Mouse (Mus musculus): Measurements from ENCODE around the gene Asic2.

The Asic2 gene

DNA sequence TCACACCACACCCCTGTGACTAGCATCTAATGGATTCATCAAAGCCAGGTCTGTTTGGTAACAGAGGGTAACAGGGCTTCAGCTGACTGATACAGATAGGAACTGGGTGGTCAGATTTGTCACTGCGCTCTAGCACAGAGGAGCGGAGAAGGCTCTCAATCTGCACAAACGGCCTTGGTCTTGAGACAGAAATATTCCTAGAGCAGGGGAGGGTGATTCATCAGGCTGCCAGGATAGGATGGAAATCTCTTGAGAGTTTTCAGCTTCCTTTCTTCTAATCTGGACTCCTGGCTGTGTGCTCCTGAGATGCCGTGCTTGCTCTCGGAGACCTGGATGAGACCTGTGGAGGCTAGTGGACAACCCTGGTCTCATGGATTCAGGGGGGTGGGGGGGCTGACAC, 765.7 kb downstream of the Asic2 start:
- no peak for DNase-seq (ENCODE audit: low read depth, low spot score)

DNA sequence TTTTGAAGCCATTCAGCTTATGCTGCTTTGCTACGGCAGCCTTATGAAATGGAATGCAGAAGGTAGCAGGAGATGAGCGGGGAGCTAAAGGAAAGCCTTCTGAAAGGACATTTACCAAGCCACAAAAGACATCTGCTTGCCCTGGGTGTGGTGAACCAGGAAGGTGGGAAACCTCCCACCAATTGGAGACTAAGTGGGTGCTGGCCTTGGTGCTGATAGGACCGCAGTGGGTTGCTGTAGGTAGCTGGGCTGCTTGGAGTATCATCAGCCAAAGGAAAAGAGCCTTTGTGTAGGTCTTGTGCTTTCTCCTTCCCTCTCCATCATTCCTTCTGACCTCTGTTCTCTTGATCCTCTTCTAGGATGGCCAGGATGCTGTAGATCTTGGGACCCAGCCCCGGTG, 774.4 kb downstream of the Asic2 start:
- peak; percentile 7 for DNase-seq (ENCODE audit: low read depth, low spot score)

GRCm38 (mm10) chr11:81192155-81192554, 776.1 kb downstream of the Asic2 start:
- peak; percentile 73 for DNase-seq (ENCODE audit: low read depth, low spot score)

DNA sequence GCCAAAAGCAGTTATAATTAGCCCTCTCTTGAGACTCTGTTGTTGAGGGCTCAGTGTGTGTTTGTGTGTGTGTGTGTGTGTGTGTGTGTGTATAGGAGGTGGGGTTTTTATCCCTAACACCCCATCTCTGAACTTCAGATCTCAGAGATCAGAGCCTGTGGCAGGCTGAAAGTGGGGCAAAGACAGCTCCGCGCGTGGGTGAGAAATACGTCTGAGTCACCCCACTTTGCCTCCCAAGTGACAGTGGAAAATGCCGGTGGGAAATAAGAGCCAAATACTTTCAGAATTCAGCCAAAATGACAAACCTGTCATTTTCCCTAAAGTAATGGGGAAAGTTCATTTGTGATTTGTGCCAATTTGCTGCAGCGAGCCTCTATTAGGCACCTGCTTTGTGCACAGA, 779.2 kb downstream of the Asic2 start:
- DNase-seq (ENCODE audit: low read depth, low spot score), result no peak

DNA sequence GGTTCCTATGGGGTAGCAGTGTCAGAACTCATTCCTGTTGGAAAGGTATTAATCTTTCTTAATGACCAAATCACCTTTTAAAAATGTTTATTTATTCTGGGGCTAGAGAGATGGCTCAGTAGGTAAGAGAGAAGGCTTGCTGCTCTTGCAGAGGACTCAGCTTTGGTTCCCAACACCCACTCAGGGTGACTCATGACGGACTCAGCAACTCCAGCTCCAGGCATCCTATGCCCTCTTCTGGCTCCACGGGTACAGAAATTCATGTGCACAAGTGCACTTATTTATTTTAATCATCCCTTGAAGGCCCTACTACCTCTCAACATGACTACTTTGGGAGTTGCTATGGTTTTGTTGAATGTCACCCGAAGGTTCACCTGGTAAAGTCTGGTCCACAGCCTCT, 780.4 kb downstream of the Asic2 start:
- no peak for DNase-seq (ENCODE audit: low read depth, low spot score)

GRCm38 (mm10) chr11:81184721-81185120, 783.5 kb downstream of the Asic2 start:
- no peak for DNase-seq (ENCODE audit: low read depth, low spot score)

GRCm38 (mm10) chr11:81164890-81165289, 803.4 kb downstream of the Asic2 start:
- DNase-seq (ENCODE audit: low read depth, low spot score), result no peak

GRCm38 (mm10) chr11:81163056-81163455, 805.2 kb downstream of the Asic2 start:
- no peak for DNase-seq (ENCODE audit: low read depth, low spot score)

DNA sequence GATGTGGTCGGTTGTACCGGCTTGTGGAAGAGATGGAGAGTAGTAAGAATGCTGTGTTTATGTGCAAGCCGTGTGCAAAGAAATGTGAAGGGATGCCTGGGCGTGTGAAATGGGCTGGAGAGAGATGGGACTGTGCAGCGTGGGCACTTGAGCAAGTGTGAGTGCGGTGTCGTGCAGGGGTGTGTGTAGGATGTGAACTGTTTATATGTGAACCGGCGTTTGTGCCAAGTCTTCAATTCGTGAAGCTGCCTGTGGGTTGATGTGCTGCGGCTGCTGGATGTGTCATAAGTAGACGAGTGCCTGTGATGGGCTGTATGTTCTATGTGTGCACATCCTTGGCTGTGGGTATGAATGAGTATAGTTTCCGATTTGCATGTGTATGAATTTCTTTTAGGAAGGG, 814.4 kb downstream of the Asic2 start:
- no peak for DNase-seq (ENCODE audit: low read depth, low spot score)

DNA sequence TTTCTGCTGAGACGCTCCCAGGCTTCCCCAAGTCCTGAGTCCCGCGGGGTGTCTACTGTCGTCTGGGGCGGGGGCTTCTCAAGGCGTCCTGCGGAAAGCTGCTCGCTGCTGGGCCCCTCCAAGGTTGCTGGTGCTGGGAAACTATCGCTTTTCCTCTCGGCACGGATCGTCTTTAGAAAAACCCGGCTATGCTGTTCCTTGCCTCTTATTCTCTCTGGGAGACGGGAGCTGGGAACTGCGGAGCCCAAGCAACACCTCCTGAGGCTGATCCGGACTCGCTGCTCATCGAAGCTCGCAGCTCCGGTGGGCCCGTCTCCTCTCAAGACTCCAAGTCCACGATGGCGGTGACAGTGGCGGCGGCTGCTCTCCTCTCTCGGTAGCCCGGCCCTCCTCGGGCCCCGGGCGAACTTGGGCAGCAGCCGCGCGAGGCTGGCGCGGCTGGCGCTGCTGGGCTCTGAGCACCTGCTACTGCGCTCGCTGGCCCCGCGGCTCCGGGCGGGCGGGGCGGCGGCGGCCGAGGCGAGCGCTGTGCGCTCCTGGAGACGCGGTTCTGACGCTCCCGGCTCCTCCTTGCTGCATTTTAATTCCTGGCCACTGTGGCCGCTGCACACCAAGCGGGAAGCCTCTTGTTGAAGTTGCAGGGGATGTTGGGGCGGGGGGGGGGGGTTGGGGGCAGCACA, 815.0 kb downstream of the Asic2 start:
- DNase-seq (ENCODE audit: low read depth, low spot score), result no peak

GRCm38 (mm10) chr11:81152460-81153160, 815.6 kb downstream of the Asic2 start:
- no peak for DNase-seq (ENCODE audit: low read depth, low spot score)

GRCm38 (mm10) chr11:81152021-81152385, 816.3 kb downstream of the Asic2 start:
- no peak for DNase-seq (ENCODE audit: low read depth, low spot score)

GRCm38 (mm10) chr11:81151286-81152020, 816.8 kb downstream of the Asic2 start:
- DNase-seq (ENCODE audit: low read depth, low spot score), result no peak

DNA sequence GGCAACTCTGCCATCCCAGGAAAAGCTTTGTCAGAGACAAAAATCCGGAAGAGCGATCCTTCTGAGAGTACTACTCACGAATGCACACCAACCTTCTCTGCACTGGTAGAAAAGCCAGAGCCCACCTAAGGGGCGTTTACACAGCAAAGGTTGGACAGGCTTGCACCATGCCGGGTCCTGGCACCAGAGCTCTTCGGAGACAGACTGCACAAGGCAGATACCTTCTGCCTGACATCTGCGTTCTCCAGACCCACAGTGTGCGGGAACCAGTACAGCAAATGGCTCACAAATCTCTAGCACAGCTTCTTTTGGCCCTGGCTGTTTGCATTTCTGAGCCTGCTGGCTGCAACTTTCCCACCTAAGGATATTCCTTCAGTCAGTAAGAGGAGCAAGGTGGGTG, 817.6 kb downstream of the Asic2 start:
- DNase-seq (ENCODE audit: low read depth, low spot score), result no peak

DNA sequence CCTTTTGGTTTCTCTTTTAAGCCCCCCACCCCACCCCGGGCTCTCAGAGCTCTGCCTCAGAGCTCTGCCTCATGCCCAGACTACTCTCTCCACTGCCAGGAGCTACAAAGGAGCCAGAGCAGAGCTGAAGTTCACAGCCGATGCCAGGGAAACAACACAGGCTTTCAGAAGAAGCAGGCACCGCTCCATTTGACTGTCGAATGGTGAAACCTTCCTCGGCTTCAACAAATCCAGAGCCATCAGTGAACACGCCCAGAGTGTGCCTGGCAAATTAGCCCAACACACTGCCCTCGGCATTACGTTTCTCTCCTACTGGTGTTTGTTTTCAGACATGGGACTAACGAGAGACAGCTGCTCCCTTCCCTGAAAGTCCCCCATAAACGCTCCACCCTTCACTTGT, 819.8 kb downstream of the Asic2 start:
- DNase-seq (ENCODE audit: low read depth, low spot score), result no peak

DNA sequence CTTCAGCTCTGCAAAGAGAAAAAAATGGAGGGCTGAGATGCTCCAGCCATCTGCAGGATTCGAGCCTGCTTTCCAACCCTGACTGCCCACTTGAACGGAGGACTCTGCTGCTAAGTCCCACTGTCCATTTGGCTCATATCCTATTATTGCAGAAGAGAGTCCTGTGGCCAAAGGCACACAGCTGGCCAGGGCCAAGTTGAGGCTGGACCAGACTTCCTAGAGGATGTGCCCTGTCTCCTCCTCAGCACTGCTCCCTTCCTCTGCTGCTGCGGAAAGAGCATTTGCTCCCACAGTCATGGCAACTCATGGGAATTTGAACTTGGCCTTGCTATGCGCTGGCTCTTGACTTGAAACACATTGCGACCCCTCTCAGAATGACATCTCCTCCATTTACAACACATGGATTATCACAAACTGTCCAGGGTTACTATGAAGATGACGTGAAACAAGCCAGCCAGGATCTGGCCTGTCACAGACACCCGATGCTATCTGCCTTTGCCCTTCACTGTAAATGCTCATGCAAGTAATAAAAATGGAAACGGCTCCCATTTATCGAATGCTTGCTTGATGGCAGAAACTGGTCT, 821.6 kb downstream of the Asic2 start:
- no peak for DNase-seq (ENCODE audit: low read depth, low spot score)

GRCm38 (mm10) chr11:81135141-81135540, 833.1 kb downstream of the Asic2 start:
- DNase-seq (ENCODE audit: low read depth, low spot score), result no peak

GRCm38 (mm10) chr11:81133950-81134349, 834.3 kb downstream of the Asic2 start:
- DNase-seq (ENCODE audit: low read depth, low spot score), result no peak

DNA sequence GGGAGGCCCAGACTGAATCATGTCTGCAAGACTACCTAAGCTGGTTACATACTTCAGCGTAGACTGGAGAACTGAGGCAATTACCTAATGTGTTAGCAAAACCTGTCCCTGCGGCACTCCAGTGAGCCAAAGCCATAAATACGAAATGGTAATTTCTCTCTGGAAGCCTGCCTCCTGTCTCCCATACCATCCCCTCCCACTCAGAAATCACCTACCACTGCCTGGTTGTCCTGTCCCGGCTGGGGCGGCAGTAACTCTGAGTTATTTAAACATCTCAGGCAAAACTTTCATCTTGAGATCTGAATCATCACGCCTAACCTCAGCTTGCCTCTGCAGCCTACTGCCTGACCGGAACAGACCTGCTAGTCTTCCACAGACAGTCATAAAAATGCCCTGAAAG, 835.6 kb downstream of the Asic2 start:
- no peak for DNase-seq (ENCODE audit: low read depth, low spot score)

GRCm38 (mm10) chr11:81124363-81124762, 843.9 kb downstream of the Asic2 start:
- no peak for DNase-seq (ENCODE audit: low read depth, low spot score)

DNA sequence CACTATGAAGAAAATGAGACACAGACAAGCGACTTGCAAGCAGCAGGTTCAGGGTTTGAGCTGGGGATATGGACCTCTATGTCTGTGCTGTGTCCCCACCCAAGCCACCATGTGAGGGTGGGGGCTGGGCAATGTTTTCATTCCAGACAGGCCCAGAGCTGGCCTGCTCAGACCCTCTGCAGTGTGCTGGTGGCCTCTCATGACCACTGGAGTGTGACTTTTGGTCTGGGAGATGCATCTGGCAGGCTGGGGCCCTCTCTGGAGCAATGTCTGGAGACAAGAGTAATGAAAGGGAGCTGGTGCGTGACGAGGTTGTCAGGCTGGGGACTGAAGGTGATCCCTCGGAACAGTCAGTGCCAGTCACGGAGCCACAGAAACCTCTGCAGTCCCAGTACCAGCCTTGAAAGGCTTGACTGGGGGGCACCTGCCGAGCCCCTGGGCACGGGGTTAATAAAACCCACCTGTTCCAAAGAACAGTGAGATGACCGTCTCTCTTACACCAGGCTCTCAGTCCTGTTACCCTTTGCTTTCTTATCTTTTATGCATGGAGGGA, 848.2 kb downstream of the Asic2 start:
- DNase-seq (ENCODE audit: low read depth, low spot score), result peak; percentile 3

DNA sequence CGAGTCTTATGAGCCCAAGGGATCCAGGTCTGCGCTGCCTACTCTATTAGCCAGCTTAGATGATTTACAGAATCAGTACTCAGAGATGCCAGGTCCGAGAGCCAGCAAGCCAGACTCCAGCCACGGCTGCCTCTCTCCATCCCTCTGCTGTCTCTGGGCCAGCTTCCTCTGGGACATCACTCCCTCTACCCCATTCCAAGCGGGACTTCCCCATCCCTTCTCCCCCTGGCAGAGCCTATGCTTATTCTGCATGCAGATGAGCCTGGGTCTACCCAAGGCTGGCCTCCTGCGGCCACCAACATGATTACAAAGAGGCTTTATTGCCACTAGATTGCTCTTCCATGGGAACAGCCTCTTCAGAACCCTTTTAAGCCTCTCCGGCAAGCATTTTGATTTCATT, 850.2 kb downstream of the Asic2 start:
- DNase-seq (ENCODE audit: low read depth, low spot score), result no peak
